Mouse (Mus musculus) CH12.LX (cell line): ENCODE data around the gene Ccnt1.
"Not testable (repeated sequence)": the region's sequence is repeated elsewhere in the genome, so short reads cannot be mapped to it uniquely, and the experiment has no call there.

Experiments
- CTCF ChIP-seq, 2 experiments: IDR thresholded peaks in 1 of 2; conservative IDR thresholded peaks in 1 of 2; 2 replicates each; pipeline ENCODE4 v1.5.1; 2011 to 2012; ENCODE audit warnings: low read depth in 2 of 2, low read length in 2 of 2, improper control_type of control experiment in 1 of 2, inconsistent platforms in 1 of 2, mild to moderate bottlenecking in 1 of 2, moderate library complexity in 1 of 2
- E2F4 ChIP-seq: IDR thresholded peaks from 2 replicates; pipeline ENCODE4 v1.6.1; 2011; ENCODE audit warnings: low read depth, low read length, improper control_type of control experiment; ENCODE audit not compliant: insufficient replicate concordance
- MAZ ChIP-seq: IDR thresholded peaks from 2 replicates; pipeline ENCODE4 v1.6.1; 2012; ENCODE audit warnings: low read depth, mild to moderate bottlenecking, inconsistent platforms, low read length, improper control_type of control experiment, moderate library complexity
- NELFE ChIP-seq: IDR thresholded peaks from 2 replicates; pipeline ENCODE4 v1.6.1; 2011; ENCODE audit warnings: low read depth, low read length, improper control_type of control experiment
- POLR2A ChIP-seq: IDR thresholded peaks from 2 replicates; pipeline ENCODE4 v1.6.1; 2011; ENCODE audit warnings: low read depth, mild to moderate bottlenecking, improper control_type of control experiment, low read length

DNA sequence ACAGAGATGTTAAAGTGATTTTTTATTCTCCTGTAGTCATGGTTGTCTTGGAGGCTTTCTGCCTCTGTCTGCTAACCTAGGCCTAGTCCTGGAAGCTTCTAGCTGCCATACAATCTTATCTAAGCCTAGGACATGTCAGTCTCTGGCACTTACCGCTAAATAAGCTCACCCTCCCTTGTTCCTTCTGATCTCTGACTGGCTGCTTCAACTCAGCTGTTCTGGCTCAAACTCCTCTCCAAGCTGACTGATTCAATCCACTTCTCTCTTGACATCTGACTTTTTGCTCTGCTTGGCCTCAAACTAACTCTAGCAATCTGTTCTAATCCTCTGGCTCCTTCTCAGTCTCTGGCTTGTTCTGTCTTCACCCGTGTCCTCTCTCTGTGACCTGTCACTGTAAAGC lies 55.9 kb downstream of the Ccnt1 start:
- not testable (repeated sequence) for TF ChIP-seq CTCF (conservative IDR thresholded peaks at IDR 0.05 in 1 of 2, IDR thresholded peaks at IDR 0.05 in 1 of 2; ENCODE audit: low read depth in 2 of 2, low read length in 2 of 2); NELFE; POLR2A; MAZ; E2F4
